Mouse (Mus musculus): Measurements from ENCODE around the gene Olfr1371. TPM values are rescaled to one million over a fixed set of nuclear protein-coding genes. Genes with fewer than 3 reads are reported as not detected.
A peak's percentile ranks its signal among the peaks of the same experiment; 100 is the strongest.
"Not testable (repeated sequence)": the region's sequence is repeated elsewhere in the genome, so short reads cannot be mapped to it uniquely, and the experiment has no call there.

Gene Olfr1371
- polyA plus RNA-seq, 1 experiment from 2014 or later: not detected

DNA sequence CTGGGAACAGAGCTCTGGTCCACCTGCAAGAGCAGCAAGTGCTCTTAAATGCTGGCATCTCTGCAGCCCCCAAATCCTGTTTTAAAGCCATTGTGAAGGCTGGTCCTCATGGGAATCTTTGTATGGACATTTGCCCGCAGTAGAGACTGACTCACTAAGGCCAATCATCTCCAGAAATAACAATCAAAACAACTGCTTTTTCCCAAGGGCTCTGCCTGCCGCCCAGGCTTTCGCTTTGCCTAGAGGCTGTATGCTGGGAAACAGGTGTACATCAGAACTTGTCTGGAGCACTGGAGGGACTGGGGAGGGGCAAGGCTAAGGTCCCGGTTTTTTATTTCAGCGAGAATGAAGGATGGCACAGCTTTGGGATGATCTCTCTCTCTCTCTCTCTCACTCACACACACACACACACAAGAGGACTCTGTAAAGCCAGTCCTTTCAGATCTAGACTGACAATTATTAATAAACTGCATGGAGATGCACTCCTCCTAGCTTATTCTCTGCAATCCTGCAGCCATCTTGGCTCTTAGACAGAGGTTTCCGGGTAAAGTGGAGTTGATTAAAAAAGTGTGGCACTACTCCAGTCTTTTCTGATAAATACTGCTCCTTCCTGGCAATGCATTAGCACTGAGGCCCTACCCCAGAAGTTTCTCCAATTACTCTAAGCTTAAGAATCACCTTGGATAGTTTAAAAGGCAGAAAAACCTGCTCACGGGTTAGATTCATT lies 15.1 kb upstream of the Olfr1371 start:
- no peak overlapping the region for H3K27ac ChIP-seq (ENCODE audit: low read length)
- no peak overlapping the region for H3K9ac ChIP-seq (replicated peaks; ENCODE audit: low read depth)
- H3K4me2 ChIP-seq (replicated peaks; ENCODE audit: low read depth, low read length): no peak overlapping the region
- H3K4me1 ChIP-seq (ENCODE audit: insufficient read depth, low read depth, low read length): peaks cover 13% of the 10 kb centered on the region; the same call in 1 of the 2 replicates
- H3K4me3 ChIP-seq (ENCODE audit: low read depth, low read length): no peak overlapping the region
- WGBS: 78% methylated on average over 7 of the region's 7 CpGs
- H3K27me3 ChIP-seq (replicated peaks; ENCODE audit: insufficient read depth, low read length): no peaks in the 10 kb centered on the region
- no peaks in the 10 kb centered on the region for H3K9me3 ChIP-seq (ENCODE audit: low read length)
- no peak for ATAC-seq
- DNase-seq (ENCODE audit: low spot score): no peak
- no peaks in the 10 kb centered on the region for H3K36me3 ChIP-seq (ENCODE audit: insufficient read depth, low read length)
- TF ChIP-seq CTCF (IDR thresholded peaks at IDR 0.05): no peak

DNA sequence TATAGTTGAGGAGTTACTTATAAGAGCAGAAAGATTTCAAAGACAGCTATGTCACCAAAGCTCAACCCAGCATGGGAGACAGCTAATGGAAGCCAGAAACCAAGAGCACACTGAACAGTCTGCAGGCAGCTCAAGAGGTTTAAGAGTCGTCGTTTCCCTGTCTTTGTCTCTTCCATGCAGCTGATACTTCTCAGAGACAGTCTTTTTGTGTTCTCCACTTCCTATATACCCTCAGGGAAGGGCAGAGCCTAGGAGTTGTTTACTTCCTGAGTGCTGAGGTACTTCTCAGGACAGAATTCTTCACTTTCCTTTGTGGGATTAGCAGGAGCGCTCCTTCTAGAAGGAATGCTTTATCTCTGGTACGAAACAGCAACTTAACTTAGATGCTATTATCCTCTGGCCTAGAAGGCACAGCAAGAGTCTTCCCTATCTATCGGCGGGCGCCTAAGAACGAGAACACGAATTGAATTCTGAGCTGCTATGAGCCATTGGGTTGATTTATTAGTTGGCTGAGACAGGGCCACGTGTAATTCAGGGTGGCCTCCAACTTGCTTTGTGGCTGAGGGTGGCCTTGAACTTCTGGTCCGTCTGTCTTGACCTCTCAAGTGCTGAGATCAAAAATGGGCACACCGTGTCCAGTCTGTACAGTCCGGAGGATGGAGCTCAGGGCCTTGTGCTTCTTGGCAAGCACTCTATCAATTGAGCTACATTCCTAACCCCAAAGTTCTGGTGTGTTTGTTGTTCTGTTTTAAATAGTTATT lies 13.9 kb upstream of the Olfr1371 start:
- ATAC-seq (no peak), DNase-seq (ENCODE audit: low spot score) (no peak)
- H3K9me3 ChIP-seq (ENCODE audit: low read length): no peaks in the 10 kb centered on the region
- peaks cover 8% of the 10 kb centered on the region; the same call in 1 of the 2 replicates for H3K4me1 ChIP-seq (ENCODE audit: insufficient read depth, low read depth, low read length)
- H3K27ac ChIP-seq (ENCODE audit: low read length): no peak overlapping the region
- H3K27me3 ChIP-seq (replicated peaks; ENCODE audit: insufficient read depth, low read length): no peaks in the 10 kb centered on the region
- WGBS: 68% methylated on average over 13 of the region's 13 CpGs
- TF ChIP-seq EP300 (IDR thresholded peaks at IDR 0.05): no peak
- TF ChIP-seq CTCF (IDR thresholded peaks at IDR 0.05): no peak
- no peak overlapping the region for H3K4me3 ChIP-seq (ENCODE audit: low read depth, low read length)
- no peak overlapping the region for H3K4me2 ChIP-seq (replicated peaks; ENCODE audit: low read depth, low read length)
- H3K9ac ChIP-seq (replicated peaks; ENCODE audit: low read depth): no peak overlapping the region
- H3K36me3 ChIP-seq (ENCODE audit: insufficient read depth, low read length): no peaks in the 10 kb centered on the region

DNA sequence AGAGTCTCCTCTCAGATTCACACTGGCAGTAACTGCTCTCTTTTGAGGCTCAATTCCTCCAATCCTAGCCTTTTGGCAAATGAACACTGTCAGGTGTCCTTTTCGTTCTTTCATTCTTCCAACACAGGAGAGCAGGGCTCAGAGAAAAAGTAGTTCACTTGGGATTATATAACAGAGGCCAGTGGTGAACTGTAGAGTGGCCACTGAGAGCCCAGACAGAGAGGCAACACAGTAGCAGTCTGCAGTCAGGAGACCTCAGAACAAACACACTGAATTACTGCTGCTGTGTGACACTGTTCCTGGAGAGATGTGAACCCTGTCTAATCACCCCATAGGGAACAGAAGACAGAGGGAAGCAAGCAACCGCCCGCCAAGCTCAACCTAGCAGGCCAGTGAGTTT lies 13.3 kb upstream of the Olfr1371 start:
- no peak overlapping the region for H3K4me3 ChIP-seq (ENCODE audit: low read depth, low read length)
- no peak overlapping the region for H3K27ac ChIP-seq (ENCODE audit: low read length)
- no peaks in the 10 kb centered on the region for H3K9me3 ChIP-seq (ENCODE audit: low read length)
- no peaks in the 10 kb centered on the region for H3K27me3 ChIP-seq (replicated peaks; ENCODE audit: insufficient read depth, low read length)
- no peak for DNase-seq (ENCODE audit: low spot score)
- no peak overlapping the region for H3K4me2 ChIP-seq (replicated peaks; ENCODE audit: low read depth, low read length)
- TF ChIP-seq EP300 (IDR thresholded peaks at IDR 0.05) (no peak), CTCF (IDR thresholded peaks at IDR 0.05) (no peak)
- no peaks in the 10 kb centered on the region for H3K36me3 ChIP-seq (ENCODE audit: insufficient read depth, low read length)
- H3K4me1 ChIP-seq (ENCODE audit: insufficient read depth, low read depth, low read length): peaks cover 8% of the 10 kb centered on the region; the same call in 1 of the 2 replicates
- WGBS: 77% methylated on average over 3 of the region's 3 CpGs
- ATAC-seq: no peak
- H3K9ac ChIP-seq (replicated peaks; ENCODE audit: low read depth): no peak overlapping the region

DNA sequence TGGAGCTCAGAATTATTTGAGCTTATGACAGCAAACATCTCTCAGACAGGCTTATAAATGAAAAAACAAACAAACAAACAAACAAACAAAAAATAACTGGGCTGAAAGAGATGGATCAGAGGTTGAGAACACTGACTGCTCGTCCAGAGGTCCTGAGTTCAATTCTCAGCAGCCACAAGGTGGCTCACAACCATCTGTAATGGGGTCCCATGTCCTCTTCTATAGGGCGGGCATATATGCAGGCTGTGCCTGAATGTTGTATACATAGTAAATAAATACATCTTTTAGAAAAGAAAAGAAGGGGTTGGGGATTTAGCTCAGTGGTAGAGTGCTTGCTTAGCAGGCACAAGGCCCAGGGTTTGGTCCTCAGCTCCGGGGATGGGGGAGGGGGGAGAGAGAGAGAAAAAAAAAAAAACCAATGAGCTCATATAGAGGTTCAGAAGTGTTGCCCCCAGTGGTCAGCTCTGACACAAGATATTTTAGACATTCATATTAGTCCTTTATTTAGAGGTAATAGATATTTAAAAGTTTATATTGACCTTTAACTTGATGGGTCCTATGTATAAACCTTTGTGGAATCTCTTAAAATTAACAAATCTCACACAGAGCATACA lies 12.3 kb upstream of the Olfr1371 start:
- no peak for DNase-seq (ENCODE audit: low spot score)
- Histone ChIP-seq H3K36me3 (ENCODE audit: insufficient read depth, low read length) (no peaks in the 10 kb centered on the region), H3K27ac (ENCODE audit: low read length) (no peak overlapping the region), H3K9ac (replicated peaks; ENCODE audit: low read depth) (no peak overlapping the region), H3K9me3 (ENCODE audit: low read length) (no peaks in the 10 kb centered on the region), H3K4me1 (ENCODE audit: insufficient read depth, low read depth, low read length) (peaks cover 6% of the 10 kb centered on the region; the same call in 1 of the 2 replicates), H3K27me3 (replicated peaks; ENCODE audit: insufficient read depth, low read length) (no peaks in the 10 kb centered on the region), H3K4me3 (ENCODE audit: low read depth, low read length) (no peak overlapping the region), H3K4me2 (replicated peaks; ENCODE audit: low read depth, low read length) (no peak overlapping the region)
- TF ChIP-seq EP300 (IDR thresholded peaks at IDR 0.05) (no peak), CTCF (IDR thresholded peaks at IDR 0.05) (no peak; the same call in 1 of the 2 replicates)
- no peak for ATAC-seq
- whole genome bisulfite sequencing: 43% methylated on average over 3 of the region's 3 CpGs

DNA sequence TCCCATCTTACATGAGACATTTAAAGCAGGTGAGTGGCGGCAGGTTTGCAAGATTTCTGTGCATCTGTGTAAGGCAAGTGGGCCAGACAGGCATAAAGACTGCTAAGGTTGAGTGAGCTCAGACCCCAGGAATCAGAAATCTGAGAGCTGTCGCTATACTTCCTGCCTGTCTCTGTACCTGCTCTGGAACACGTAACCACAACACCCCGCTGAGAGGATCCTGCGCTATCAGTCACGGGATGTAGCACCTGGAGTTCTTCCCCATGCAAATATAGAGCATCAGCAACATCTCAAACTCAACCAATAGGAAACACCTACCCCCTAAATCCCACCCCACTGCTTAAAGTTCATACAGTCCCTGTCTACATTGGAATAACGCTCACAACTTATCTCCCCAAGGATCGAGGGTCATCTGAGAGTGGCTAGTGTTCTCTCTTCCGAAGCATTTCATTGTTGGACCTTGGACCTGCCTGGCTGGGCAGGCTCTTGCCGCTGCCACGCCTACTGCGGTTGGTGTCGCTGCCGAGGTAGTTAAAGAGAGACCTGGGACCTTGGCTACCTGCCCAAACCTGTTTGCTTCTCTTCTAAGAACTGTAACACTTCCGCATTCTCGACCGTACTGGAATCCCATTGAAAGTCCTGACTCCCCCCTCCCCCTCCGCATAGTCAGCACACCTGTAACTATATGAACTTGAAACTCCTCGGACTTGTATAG lies 10.3 kb upstream of the Olfr1371 start:
- ATAC-seq: peak; percentile 91
- TF ChIP-seq CTCF (IDR thresholded peaks at IDR 0.05) (peak; percentile 11; the same call in 1 of the 2 replicates), EP300 (IDR thresholded peaks at IDR 0.05) (peak; percentile 76)
- peak overlapping the region; percentile 37 for H3K4me2 ChIP-seq (replicated peaks; ENCODE audit: low read depth, low read length)
- no peaks in the 10 kb centered on the region for H3K9me3 ChIP-seq (ENCODE audit: low read length)
- H3K36me3 ChIP-seq (ENCODE audit: insufficient read depth, low read length): no peaks in the 10 kb centered on the region
- no peaks in the 10 kb centered on the region for H3K27me3 ChIP-seq (replicated peaks; ENCODE audit: insufficient read depth, low read length)
- WGBS: 7% methylated on average over 19 of the region's 19 CpGs
- H3K4me1 ChIP-seq (ENCODE audit: insufficient read depth, low read depth, low read length): no peaks in the 10 kb centered on the region
- no peak overlapping the region for H3K27ac ChIP-seq (ENCODE audit: low read length)
- peak; percentile 96 for DNase-seq (ENCODE audit: low spot score)
- H3K9ac ChIP-seq (replicated peaks; ENCODE audit: low read depth): no peak overlapping the region
- H3K4me3 ChIP-seq (ENCODE audit: low read depth, low read length): no peak overlapping the region

DNA sequence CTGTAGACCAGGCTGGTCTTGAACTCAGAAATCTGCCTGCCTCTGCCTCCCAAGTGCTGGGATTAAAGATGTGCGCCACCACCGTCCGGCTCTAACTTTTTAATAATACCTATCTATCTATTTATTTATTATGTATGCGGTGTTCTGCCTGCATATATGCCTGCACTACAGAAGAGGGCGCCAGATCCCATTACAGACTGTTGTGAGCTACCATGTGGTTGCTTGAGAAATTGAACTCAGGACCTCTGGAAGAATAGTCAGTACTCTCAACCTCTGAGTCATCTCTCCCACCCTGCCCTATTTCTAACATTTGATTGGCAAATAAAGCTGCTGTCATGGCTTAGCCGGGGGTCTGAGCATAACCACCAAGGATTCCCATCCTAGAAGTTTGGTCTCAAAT lies 9.1 kb upstream of the Olfr1371 start:
- ATAC-seq: no peak
- Histone ChIP-seq H3K4me1 (ENCODE audit: insufficient read depth, low read depth, low read length) (no peaks in the 10 kb centered on the region), H3K9ac (replicated peaks; ENCODE audit: low read depth) (no peak overlapping the region), H3K36me3 (ENCODE audit: insufficient read depth, low read length) (no peaks in the 10 kb centered on the region), H3K4me2 (replicated peaks; ENCODE audit: low read depth, low read length) (no peak overlapping the region), H3K9me3 (ENCODE audit: low read length) (no peaks in the 10 kb centered on the region), H3K27me3 (replicated peaks; ENCODE audit: insufficient read depth, low read length) (no peaks in the 10 kb centered on the region), H3K27ac (ENCODE audit: low read length) (no peak overlapping the region), H3K4me3 (ENCODE audit: low read depth, low read length) (no peak overlapping the region)
- TF ChIP-seq CTCF (IDR thresholded peaks at IDR 0.05) (peak; percentile 64), EP300 (IDR thresholded peaks at IDR 0.05) (no peak)
- WGBS: 66% methylated on average over 6 of the region's 6 CpGs
- DNase-seq (ENCODE audit: low spot score): no peak

DNA sequence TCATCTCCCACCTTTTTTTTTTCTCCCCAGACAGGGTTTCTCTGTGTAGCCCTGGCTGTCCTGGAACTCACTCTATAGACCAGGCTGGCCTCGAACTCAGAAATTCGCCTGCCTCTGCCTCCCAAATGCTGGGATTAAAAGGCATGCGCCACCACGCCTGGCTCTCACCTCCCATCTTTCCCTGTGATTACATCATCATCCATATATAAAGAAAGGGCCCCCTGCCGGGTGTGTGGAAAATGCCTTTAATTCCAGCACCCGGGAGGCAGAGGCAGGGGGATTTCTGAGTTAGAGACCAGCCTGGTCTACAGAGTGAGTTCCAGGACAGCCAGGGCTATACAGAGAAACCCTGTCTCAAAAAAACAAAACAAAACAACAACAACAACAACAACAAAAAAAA lies 8.1 kb upstream of the Olfr1371 start:
- not testable (repeated sequence) for H3K4me3 ChIP-seq (ENCODE audit: low read depth, low read length); H3K9ac ChIP-seq (replicated peaks; ENCODE audit: low read depth); ATAC-seq; H3K4me2 ChIP-seq (replicated peaks; ENCODE audit: low read depth, low read length); H3K4me1 ChIP-seq (ENCODE audit: insufficient read depth, low read depth, low read length); H3K27me3 ChIP-seq (replicated peaks; ENCODE audit: insufficient read depth, low read length); DNase-seq (ENCODE audit: low spot score); H3K27ac ChIP-seq (ENCODE audit: low read length); H3K9me3 ChIP-seq (ENCODE audit: low read length); H3K36me3 ChIP-seq (ENCODE audit: insufficient read depth, low read length)
- WGBS: 89% methylated on average over 6 of the region's 6 CpGs
